ENCODE assay signal across 22 mouse cellular contexts in the genomic region with DNA sequence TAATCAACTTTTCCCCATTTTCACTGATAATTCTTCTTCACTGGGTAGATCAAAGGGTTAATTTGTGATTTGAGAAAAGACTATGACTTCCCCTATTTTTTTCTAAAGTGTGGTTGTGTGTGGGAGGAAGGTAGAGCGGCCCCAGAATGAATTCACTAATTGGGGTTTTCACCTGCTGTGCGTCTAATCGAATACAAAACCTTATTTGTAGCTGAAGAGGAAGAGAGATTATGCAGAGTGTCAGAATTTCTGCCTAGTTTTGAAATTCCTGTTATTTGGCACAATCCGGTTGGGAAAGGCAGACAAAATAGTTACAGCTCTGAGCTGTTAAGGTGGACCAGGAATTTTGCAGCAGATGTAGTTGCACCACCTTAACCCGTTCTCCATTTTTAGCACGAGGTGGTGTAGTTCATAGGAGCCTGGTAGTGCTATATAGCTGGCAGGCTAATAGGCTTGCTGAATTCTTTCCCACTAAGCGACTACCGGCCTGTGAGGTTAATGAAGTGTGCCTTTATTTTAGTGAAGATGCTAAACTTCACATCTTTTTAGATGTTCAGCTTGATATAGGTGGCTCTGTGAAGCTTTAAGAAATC.
DNase-seq lines count a peak whose midpoint lies in the region; ATAC-seq lines count a peak whose summit lies in the region.
"Had no signal": no experiment of that assay in that cellular context is flagged by ENCODE, and none has a peak within 500 bp of the region (broad histone marks: within the 10 kb centered on the region; RNA-seq: fewer than 3 reads in every experiment).

No protein-coding gene starts in this region.

- peak; percentile 61 for ATAC-seq in activated CD4-positive, CD25-positive, alpha-beta regulatory T cell, adult 4 months
- ATAC-seq in hindbrain, embryonic 16.5 days: no peak

- H3K27me3 ChIP-seq in hindbrain, embryonic 16.5 days (replicated peaks; ENCODE audit: control insufficient read depth, insufficient read depth, low read length): no peaks in the 10 kb centered on the region; the same call in 1 of the 2 replicates
- H3K27me3 ChIP-seq: embryonic facial prominence, embryonic 12.5 days had no signal

- 32% methylated on average over 8 of the region's 8 CpGs for WGBS in hindbrain, embryonic 16.5 days

- peak; percentile 8 for DNase-seq in embryo, embryonic 11 days
- DNase-seq in embryo, embryonic 9.5 days (ENCODE audit: extremely low spot score): no peak
- peak; percentile 57 for DNase-seq in A20 (ENCODE audit: low read depth, low spot score)
- DNase-seq in retina, embryonic 14.5 days (ENCODE audit: low spot score): peak; percentile 7
- no peak for DNase-seq in frontal cortex, adult 2 months (ENCODE audit: extremely low spot score in 1 of 2, low spot score in 1 of 2)
- DNase-seq: adrenal gland, postnatal 10 days; cerebellum, adult 2 months; cerebellum, postnatal 36 days; gastrocnemius, postnatal 10 days; kidney, adult 2 months; kidney, postnatal 10 days; lung, adult 18-20 months; lung, postnatal 10 days; thymus, adult 2 months; thymus, postnatal 4 days had no signal

- H3K27ac ChIP-seq in hindbrain, embryonic 16.5 days (ENCODE audit: low read depth, low read length): no peak overlapping the region
- H3K27ac ChIP-seq: embryonic facial prominence, embryonic 12.5 days; heart, embryonic 10.5 days; stomach, postnatal 0 days had no signal

- no peak overlapping the region for H3K4me2 ChIP-seq in hindbrain, embryonic 16.5 days (ENCODE audit: low read length)
- H3K4me2 ChIP-seq: embryonic facial prominence, embryonic 12.5 days; liver, embryonic 11.5 days; midbrain, embryonic 11.5 days had no signal

- no peak overlapping the region for H3K4me3 ChIP-seq in hindbrain, embryonic 16.5 days (ENCODE audit: low read length)
- H3K4me3 ChIP-seq: embryonic facial prominence, embryonic 12.5 days; heart, embryonic 10.5 days had no signal

- no peaks in the 10 kb centered on the region for H3K36me3 ChIP-seq in hindbrain, embryonic 16.5 days (ENCODE audit: control insufficient read depth, insufficient read depth, low read length)
- H3K36me3 ChIP-seq: embryonic facial prominence, embryonic 12.5 days; heart, embryonic 10.5 days had no signal

- H3K9me3 ChIP-seq in hindbrain, embryonic 16.5 days (ENCODE audit: control insufficient read depth, low read length): no peaks in the 10 kb centered on the region
- H3K9me3 ChIP-seq: embryonic facial prominence, embryonic 12.5 days; heart, embryonic 10.5 days had no signal

- H3K9ac ChIP-seq in hindbrain, embryonic 16.5 days (ENCODE audit: low read depth, low read length): no peak overlapping the region
- H3K9ac ChIP-seq: embryonic facial prominence, embryonic 12.5 days had no signal

- no peaks in the 10 kb centered on the region for H3K4me1 ChIP-seq in hindbrain, embryonic 16.5 days (ENCODE audit: control insufficient read depth, insufficient read depth, low read depth, low read length)
- H3K4me1 ChIP-seq: embryonic facial prominence, embryonic 12.5 days; heart, embryonic 10.5 days had no signal

Comparison
In these comparisons a context has a peak if more than half of its experiments do, and no peak if none do; other contexts are left out.
1. DNase-seq: peak in embryo, embryonic 11 days (single experiment), A20 (single experiment) and retina, embryonic 14.5 days (single experiment); none in embryo, embryonic 9.5 days (single experiment) and frontal cortex, adult 2 months (0 of 2).